Mouse (Mus musculus) brain, embryonic 14.5 days (tissue): ENCODE measurements at regions not wholly inside any gene's neighbourhood (a gene's known extent, or its start where the extent isn't known, plus 50 kb on each side); places are given as distances from the start of the nearest gene placed in this dataset.

ENCODE experiments used
- CTCF ChIP-seq: fragments of 200-500 bp; IDR thresholded peaks from 2 replicates; pipeline ENCODE4 v1.5.1; 2012; ENCODE audit warnings: inconsistent platforms, mild to moderate bottlenecking, moderate library complexity, borderline replicate concordance; ENCODE audit not compliant: insufficient read depth, insufficient read length; ENCODE audit errors: extremely low read depth
- POLR2A ChIP-seq: fragments of 200-500 bp; IDR thresholded peaks from 2 replicates; pipeline ENCODE4 v1.6.1; 2012; ENCODE audit warnings: mild to moderate bottlenecking, inconsistent platforms, borderline replicate concordance; ENCODE audit not compliant: poor library complexity, insufficient read depth, insufficient read length, severe bottlenecking; ENCODE audit errors: extremely low read depth

DNA sequence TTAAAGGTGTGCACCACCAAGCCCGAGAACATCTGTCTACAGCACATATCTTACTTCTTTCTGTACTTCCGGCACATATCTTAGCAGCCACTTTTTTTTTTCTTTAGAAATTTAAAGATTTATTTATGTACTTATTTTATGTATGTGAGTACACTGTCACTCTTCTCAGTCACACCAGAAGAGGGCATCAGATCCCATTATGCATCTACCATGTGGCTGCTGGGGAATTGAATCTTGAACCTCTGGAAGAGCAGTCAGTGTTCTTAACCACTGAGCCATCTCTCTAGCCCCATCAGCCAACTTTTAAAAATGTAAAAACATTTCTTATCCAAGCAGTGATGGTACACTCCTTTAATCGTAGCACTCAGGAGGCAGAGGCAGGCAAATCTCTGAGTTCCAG is 53.7 kb upstream of the Eed start:
- TF ChIP-seq CTCF (no peak), POLR2A (no peak)
